Mouse (Mus musculus) myocyte (in vitro differentiated cells): Measurements from ENCODE around the gene Trmt10c.

Source experiments
- POLR2A ChIP-seq: IDR thresholded peaks from one replicate; pipeline ENCODE4 v1.6.1; 2011; ENCODE audit warnings: low read depth, mild to moderate bottlenecking, control low read depth, moderate library complexity; ENCODE audit not compliant: insufficient read length
- POLR2AphosphoS2 ChIP-seq: IDR thresholded peaks from one replicate; pipeline ENCODE4 v1.6.1; 2011; ENCODE audit warnings: low read depth, control low read depth; ENCODE audit not compliant: insufficient read length
- TCF3 ChIP-seq: IDR thresholded peaks from one replicate; pipeline ENCODE4 v1.6.1; 2011; ENCODE audit warnings: low read depth, control low read depth; ENCODE audit not compliant: insufficient read length
- USF1 ChIP-seq: IDR thresholded peaks from one replicate; pipeline ENCODE4 v1.6.1; 2011; ENCODE audit warnings: low read depth, mild to moderate bottlenecking, control low read depth, moderate library complexity

GRCm38 (mm10) chr16:56034566-56034965 lies 3.1 kb downstream of the Trmt10c start:
- TF ChIP-seq POLR2A (no peak), POLR2AphosphoS2 (no peak), USF1 (no peak), TCF3 (no peak)
